In the genomic region with DNA sequence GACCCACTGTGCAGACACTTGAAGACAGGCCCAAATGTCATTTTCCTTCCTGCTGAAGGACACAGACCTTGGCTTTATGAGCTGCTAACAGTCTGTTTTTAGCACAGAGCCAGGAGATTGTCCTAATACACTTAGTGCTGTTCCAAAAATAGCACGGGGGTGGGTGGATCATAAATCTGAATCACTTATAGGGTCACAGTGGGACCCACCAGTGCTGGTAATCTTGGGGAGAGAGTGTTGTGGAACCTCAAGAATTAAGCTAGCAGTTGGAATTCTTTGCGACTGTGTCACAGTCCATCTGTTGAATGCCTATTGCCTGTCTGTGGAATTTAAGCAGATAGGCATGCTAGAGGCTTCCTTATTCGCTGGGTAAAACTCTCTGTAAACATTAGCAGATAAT, we compare ENCODE assay signal across 9 mouse cellular contexts. TPM values are rescaled to one million over a fixed set of nuclear protein-coding genes. Genes with fewer than 3 reads are reported as not detected.
DNase-seq lines count a peak whose midpoint lies in the region; ATAC-seq and TF ChIP-seq lines count a peak whose summit lies in the region.
"Had no signal": no experiment of that assay in that cellular context is flagged by ENCODE, and none has a peak within 500 bp of the region (broad histone marks: within the 10 kb centered on the region; RNA-seq: fewer than 3 reads in every experiment).

No protein-coding gene starts in this region.

- peaks cover 72% of the 10 kb centered on the region for H3K4me1 ChIP-seq in heart, embryonic 16.5 days (ENCODE audit: control insufficient read depth, insufficient read depth, low read length)
- H3K4me1 ChIP-seq in limb, embryonic 15.5 days = peaks cover 73% of the 10 kb centered on the region
- H3K4me1 ChIP-seq in midbrain, embryonic 11.5 days (ENCODE audit: control insufficient read depth, insufficient read depth, low read length) = no peaks in the 10 kb centered on the region

- H3K9me3 ChIP-seq in heart, embryonic 16.5 days (replicated peaks; ENCODE audit: control insufficient read depth, low read length) = no peaks in the 10 kb centered on the region
- H3K9me3 ChIP-seq in limb, embryonic 15.5 days = no peaks in the 10 kb centered on the region
- H3K9me3 ChIP-seq in midbrain, embryonic 11.5 days (ENCODE audit: control insufficient read depth, low read length) = no peaks in the 10 kb centered on the region

- 10% methylated on average over 3 of the region's 3 CpGs for WGBS in heart, embryonic 16.5 days
- WGBS in limb, embryonic 15.5 days = 20% methylated on average over 3 of the region's 3 CpGs
- 83% methylated on average over 3 of the region's 3 CpGs for WGBS in midbrain, embryonic 11.5 days

- no peaks in the 10 kb centered on the region for H3K27me3 ChIP-seq in heart, embryonic 16.5 days (ENCODE audit: control insufficient read depth, insufficient read depth, low read length)
- H3K27me3 ChIP-seq in limb, embryonic 15.5 days = no peaks in the 10 kb centered on the region
- H3K27me3 ChIP-seq in midbrain, embryonic 11.5 days (ENCODE audit: control insufficient read depth, insufficient read depth, low read length) = no peaks in the 10 kb centered on the region

- TF ChIP-seq CTCF in layer of hippocampus, adult 2 months (conservative IDR thresholded peaks at IDR 0.05) = no peak

- H3K4me2 ChIP-seq in heart, embryonic 16.5 days (ENCODE audit: low read depth, low read length) = peak overlapping the region; percentile 54
- H3K4me2 ChIP-seq in limb, embryonic 15.5 days = no peak overlapping the region
- H3K4me2 ChIP-seq in midbrain, embryonic 11.5 days = no peak overlapping the region

- H3K4me3 ChIP-seq in layer of hippocampus, adult 2 months = no peak overlapping the region
- H3K4me3 ChIP-seq in heart, embryonic 16.5 days (ENCODE audit: low read length) = peak overlapping the region; percentile 18; the same call in 1 of the 2 replicates
- H3K4me3 ChIP-seq in limb, embryonic 15.5 days = no peak overlapping the region
- no peak overlapping the region for H3K4me3 ChIP-seq in midbrain, embryonic 11.5 days (ENCODE audit: low read depth, low read length)

- peaks cover 3% of the 10 kb centered on the region; the same call in 1 of the 2 replicates for H3K36me3 ChIP-seq in heart, embryonic 16.5 days (ENCODE audit: control insufficient read depth, insufficient read depth)
- no peaks in the 10 kb centered on the region for H3K36me3 ChIP-seq in limb, embryonic 15.5 days
- no peaks in the 10 kb centered on the region for H3K36me3 ChIP-seq in midbrain, embryonic 11.5 days (ENCODE audit: control insufficient read depth, insufficient read depth, low read length)

- H3K9ac ChIP-seq in heart, embryonic 16.5 days (ENCODE audit: low read length) = peak overlapping the region; percentile 52
- no peak overlapping the region for H3K9ac ChIP-seq in limb, embryonic 15.5 days
- no peak overlapping the region for H3K9ac ChIP-seq in midbrain, embryonic 11.5 days (ENCODE audit: low read length)

- DNase-seq in layer of hippocampus, adult 2 months (ENCODE audit: low spot score in 2 of 2) = no peak
- DNase-seq in layer of hippocampus, adult 11-12 months (ENCODE audit: low spot score) = no peak
- peak; percentile 59 for DNase-seq in brain, adult 2 months (ENCODE audit: low read depth, low spot score)
- no peak for DNase-seq in thymus, postnatal 0 days (ENCODE audit: low spot score)
- DNase-seq in frontal cortex, postnatal 36 days (ENCODE audit: low spot score in 2 of 2) = no peak
- no peak for DNase-seq in midbrain, embryonic 11.5 days (ENCODE audit: low spot score, missing footprints)

- peak overlapping the region; percentile 86 for H3K27ac ChIP-seq in layer of hippocampus, adult 2 months
- peak overlapping the region; percentile 93 for H3K27ac ChIP-seq in heart, embryonic 16.5 days (ENCODE audit: low read length)
- peak overlapping the region; percentile 50 for H3K27ac ChIP-seq in limb, embryonic 15.5 days
- no peak overlapping the region for H3K27ac ChIP-seq in midbrain, embryonic 11.5 days (ENCODE audit: low read depth, low read length)

- peak; percentile 69 for ATAC-seq in heart, embryonic 16.5 days (replicated peaks; ENCODE audit: extremely low read depth, insufficient read depth, low FRiP score)
- ATAC-seq in limb, embryonic 15.5 days (ENCODE audit: insufficient number of reproducible peaks, low FRiP score, low TSS enrichment, low read depth) = no peak
- ATAC-seq in midbrain, embryonic 11.5 days (ENCODE audit: low FRiP score) = no peak
- ATAC-seq: midbrain, embryonic 16.5 days had no signal

RNA-seq across cellular contexts. Expression of gene Mbnl2, which starts 24.2 kb away (rescaled TPM):
- total RNA-seq in layer of hippocampus, adult 2 months (2021) = 100 to 1,000 TPM; 244 to 250 TPM
- 129 and 142 TPM in 2 replicates for polyA plus RNA-seq in heart, embryonic 16.5 days (2015; fragmentation: Nextera tagmentation; extraction: Ambion mirVana)
- 163 and 180 TPM in 2 replicates for polyA plus RNA-seq in limb, embryonic 15.5 days (2015; fragmentation: Nextera tagmentation; extraction: Ambion mirVana)
- polyA plus RNA-seq in thymus, postnatal 0 days (2015; fragmentation: Nextera tagmentation; extraction: Ambion mirVana) = 81.9 and 91.2 TPM in 2 replicates
- 36.4 and 40.8 TPM in 2 replicates for polyA plus RNA-seq in midbrain, embryonic 11.5 days (2014; fragmentation: Nextera tagmentation; extraction: Ambion mirVana)
